Mouse (Mus musculus) testis, adult 2 months (tissue): Measurements from ENCODE around the gene Slc36a3. TPM values are rescaled to one million over a fixed set of nuclear protein-coding genes. Genes with fewer than 3 reads are reported as not detected.

Experiments used
- H3K27ac ChIP-seq: fragments of 200-500 bp; 2 replicates; pipeline ENCODE4 v1.5.1; 2012; ENCODE audit warnings: low read depth, low read length; ENCODE audit not compliant: control insufficient read depth, insufficient read depth
- H3K27me3 ChIP-seq: fragments of 200-500 bp; 2 replicates; pipeline ENCODE4 v1.6.1; 2012; ENCODE audit warnings: mild to moderate bottlenecking, low read length, moderate library complexity; ENCODE audit not compliant: control insufficient read depth, insufficient read depth
- H3K36me3 ChIP-seq: fragments of 200-500 bp; 2 replicates; pipeline ENCODE4 v1.6.1; 2012; ENCODE audit warnings: mild to moderate bottlenecking, low read length; ENCODE audit not compliant: control insufficient read depth, insufficient read depth
- H3K4me1 ChIP-seq: fragments of 200-500 bp; 2 replicates; pipeline ENCODE4 v1.6.1; 2012; ENCODE audit warnings: low read length; ENCODE audit not compliant: control insufficient read depth, insufficient read depth
- H3K4me3 ChIP-seq: fragments of 200-500 bp; 2 replicates; pipeline ENCODE4 v1.5.1; 2012; ENCODE audit warnings: low read depth, mild to moderate bottlenecking, low read length, moderate library complexity, mixed read lengths; ENCODE audit not compliant: control insufficient read depth
- CTCF ChIP-seq: fragments of 200-500 bp; IDR thresholded peaks from 2 replicates; pipeline ENCODE4 v1.5.1; 2012; ENCODE audit warnings: low read depth, mild to moderate bottlenecking, inconsistent platforms, low read length, moderate library complexity; ENCODE audit not compliant: control insufficient read depth, insufficient read depth, insufficient replicate concordance
- POLR2A ChIP-seq: fragments of 200-500 bp; IDR thresholded peaks from 2 replicates; pipeline ENCODE4 v1.6.1; 2012; ENCODE audit warnings: low read depth, mild to moderate bottlenecking, inconsistent platforms, low read length, moderate library complexity; ENCODE audit not compliant: control insufficient read depth
- polyA plus RNA-seq: library from polyadenylated mRNA; depleted of rRNA; stranded (reverse); fragments of >200 nt; gene quantifications from 2 replicates; pipeline ENCODE4 v1.2.3, GENCODE M21; 2012

Gene Slc36a3
- polyA plus RNA-seq, 1 experiment = 103 TPM

DNA sequence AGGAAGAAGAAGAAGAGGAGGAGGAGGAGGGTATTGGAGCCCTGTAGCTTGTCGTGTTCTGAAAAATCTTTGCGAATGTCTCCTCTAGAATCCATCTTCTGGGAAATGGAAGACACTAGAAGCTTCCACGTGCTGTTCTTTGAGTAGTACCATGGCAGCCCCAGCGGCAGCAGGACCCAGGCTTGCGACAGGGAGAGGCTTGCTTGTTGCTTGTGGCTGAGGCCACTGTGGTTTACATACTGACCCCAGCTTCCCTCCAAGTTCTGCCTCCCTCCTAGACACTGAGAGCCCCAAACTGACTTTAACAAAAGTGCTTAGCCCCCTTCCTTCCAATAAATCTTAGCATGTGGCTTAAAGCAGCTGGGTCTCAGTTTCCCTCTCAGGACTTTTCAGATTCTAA is 32.7 kb upstream of the Slc36a3 start:
- H3K4me3 ChIP-seq = no peak overlapping the region
- TF ChIP-seq CTCF (no peak), POLR2A (no peak)
- peaks cover 2% of the 10 kb centered on the region; the same call in 1 of the 2 replicates for H3K4me1 ChIP-seq
- no peaks in the 10 kb centered on the region for H3K27me3 ChIP-seq
- H3K36me3 ChIP-seq = no peaks in the 10 kb centered on the region
- H3K27ac ChIP-seq = no peak overlapping the region

DNA sequence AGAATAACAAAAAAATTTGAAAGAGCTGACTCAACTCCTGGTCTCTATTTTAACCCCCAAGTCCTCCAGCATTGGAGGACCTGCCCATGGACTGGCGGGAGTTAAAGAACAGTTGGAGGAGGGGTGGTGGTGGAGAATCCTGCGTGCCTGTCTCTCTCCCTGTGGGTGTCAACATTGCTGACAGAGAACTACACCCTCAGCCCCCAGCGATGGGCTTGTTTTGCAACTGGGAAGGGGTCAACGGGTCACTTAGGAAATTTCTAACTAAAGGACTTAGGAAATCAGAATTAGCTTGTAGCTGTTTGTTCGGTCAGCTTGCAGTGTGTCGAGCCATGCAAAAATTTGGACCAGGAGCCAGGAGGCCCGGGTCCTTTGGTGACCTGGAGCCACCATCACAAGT is 31.6 kb upstream of the Slc36a3 start:
- no peak overlapping the region for H3K4me3 ChIP-seq
- H3K27me3 ChIP-seq = no peaks in the 10 kb centered on the region
- H3K27ac ChIP-seq = no peak overlapping the region

DNA sequence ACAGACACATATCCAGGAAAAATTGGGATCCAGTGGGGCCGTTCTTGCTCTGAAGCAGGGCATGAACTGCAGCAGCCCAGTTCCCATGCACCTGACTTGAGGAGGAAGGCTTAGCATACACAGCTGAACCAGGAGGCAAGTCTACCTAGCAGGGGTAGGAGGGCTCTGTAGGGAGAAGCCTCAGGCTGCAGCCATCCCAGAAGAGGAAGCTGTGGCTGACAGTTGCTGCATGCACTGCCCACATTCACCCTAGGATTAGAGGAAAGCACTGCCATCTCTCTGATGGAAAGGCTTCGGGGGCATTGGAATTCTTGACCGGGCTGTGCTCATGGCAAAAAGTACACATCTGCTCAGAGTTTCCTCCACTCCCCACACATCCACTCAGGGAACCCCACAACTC is 28.3 kb upstream of the Slc36a3 start:
- Histone ChIP-seq H3K36me3 (no peaks in the 10 kb centered on the region), H3K27me3 (no peaks in the 10 kb centered on the region), H3K4me3 (no peak overlapping the region), H3K4me1 (no peaks in the 10 kb centered on the region), H3K27ac (no peak overlapping the region)
- TF ChIP-seq CTCF (no peak), POLR2A (no peak)

More for the DNA sequence above, 31.6 kb upstream of the Slc36a3 start:
- no peak for TF ChIP-seq CTCF
- TF ChIP-seq POLR2A = no peak
- H3K4me1 ChIP-seq = peaks cover 2% of the 10 kb centered on the region; the same call in 1 of the 2 replicates
- no peaks in the 10 kb centered on the region for H3K36me3 ChIP-seq

DNA sequence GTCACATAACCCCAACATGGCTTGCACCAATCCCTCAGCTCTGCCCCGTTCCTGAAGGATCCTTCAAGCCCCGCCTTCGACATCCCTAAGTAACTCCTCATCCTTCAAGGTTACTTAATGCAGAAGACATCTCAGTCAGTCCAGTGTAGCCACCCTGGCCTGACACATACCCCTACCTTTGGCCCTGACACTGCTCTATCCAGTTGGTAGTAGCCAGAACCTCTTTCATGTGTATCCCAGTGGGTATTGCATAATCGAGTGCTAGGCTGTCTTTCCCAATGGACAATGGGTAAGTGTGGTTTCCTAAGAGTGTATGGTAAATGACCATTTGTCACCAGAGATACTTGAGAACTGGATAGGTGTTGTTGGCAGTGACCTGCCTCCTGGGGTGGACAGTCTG is 27.3 kb upstream of the Slc36a3 start:
- Histone ChIP-seq H3K4me1 (no peaks in the 10 kb centered on the region), H3K4me3 (no peak overlapping the region), H3K27me3 (no peaks in the 10 kb centered on the region), H3K36me3 (no peaks in the 10 kb centered on the region), H3K27ac (no peak overlapping the region)
- TF ChIP-seq CTCF = no peak
- no peak for TF ChIP-seq POLR2A

DNA sequence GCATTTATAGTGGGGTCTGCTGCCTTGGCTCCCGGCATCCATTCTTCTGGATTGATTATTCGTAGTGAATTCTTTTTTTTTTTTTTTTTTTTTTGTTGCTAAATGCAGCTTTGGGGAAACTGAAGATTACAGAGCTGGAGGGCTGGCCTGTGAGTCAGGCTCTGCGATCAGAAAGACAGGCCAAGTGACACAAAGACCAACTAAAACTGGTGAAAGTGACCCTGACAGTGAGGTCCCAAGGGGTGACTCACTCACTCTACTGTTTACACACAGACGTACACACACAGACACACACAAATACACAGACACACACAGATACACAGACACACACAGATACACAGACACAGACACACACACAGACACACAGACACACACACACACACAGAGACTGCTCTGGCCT is 19.0 kb upstream of the Slc36a3 start:
- no peak for TF ChIP-seq CTCF
- no peak for TF ChIP-seq POLR2A
- no peak overlapping the region for H3K27ac ChIP-seq
- H3K27me3 ChIP-seq = no peaks in the 10 kb centered on the region
- no peaks in the 10 kb centered on the region for H3K36me3 ChIP-seq
- H3K4me3 ChIP-seq = no peak overlapping the region
- no peaks in the 10 kb centered on the region for H3K4me1 ChIP-seq

DNA sequence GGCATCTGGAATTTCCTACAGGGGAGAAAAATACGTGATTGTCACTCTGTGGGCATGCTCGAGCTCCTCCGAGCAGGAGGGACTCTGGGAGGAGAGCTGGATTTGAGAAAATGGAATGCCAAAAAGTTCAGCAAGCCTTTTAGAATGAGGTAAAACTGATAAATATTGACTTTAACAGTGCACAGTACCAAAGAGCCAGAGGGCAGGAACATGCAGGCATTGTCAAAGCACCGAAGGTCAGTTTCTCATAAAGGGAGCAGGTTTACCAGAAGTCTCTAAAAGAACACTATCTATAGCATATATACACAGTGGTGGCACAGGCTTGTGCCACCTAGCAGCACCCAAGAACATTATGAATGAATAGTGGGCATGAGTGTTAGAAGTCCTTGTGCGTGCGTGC is 17.4 kb upstream of the Slc36a3 start:
- no peak overlapping the region for H3K27ac ChIP-seq
- no peaks in the 10 kb centered on the region for H3K36me3 ChIP-seq
- no peaks in the 10 kb centered on the region for H3K4me1 ChIP-seq
- H3K4me3 ChIP-seq = no peak overlapping the region
- H3K27me3 ChIP-seq = no peaks in the 10 kb centered on the region
- TF ChIP-seq POLR2A = no peak
- no peak for TF ChIP-seq CTCF

DNA sequence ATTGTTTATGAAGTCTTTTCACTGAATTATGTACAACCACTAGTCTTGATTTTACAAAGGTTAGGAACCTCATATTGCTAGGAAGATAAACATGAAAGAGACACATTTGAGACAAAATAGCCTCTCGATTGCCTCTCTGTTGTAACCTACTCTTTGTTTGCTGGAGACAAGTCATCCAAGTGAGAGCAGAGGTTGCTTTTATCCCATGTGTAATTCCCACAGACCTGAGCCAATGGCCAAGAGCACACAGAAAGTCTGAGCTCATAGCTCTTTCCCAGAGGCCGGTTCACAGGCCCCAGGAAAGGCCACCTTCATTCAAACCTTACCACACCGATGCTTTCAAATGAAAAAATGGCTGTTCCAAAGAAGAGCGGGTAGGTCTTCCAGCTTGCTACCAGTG is 17.0 kb upstream of the Slc36a3 start:
- TF ChIP-seq CTCF (no peak), POLR2A (no peak)
- no peak overlapping the region for H3K27ac ChIP-seq
- H3K4me3 ChIP-seq = no peak overlapping the region
- H3K36me3 ChIP-seq = no peaks in the 10 kb centered on the region
- no peaks in the 10 kb centered on the region for H3K4me1 ChIP-seq
- no peaks in the 10 kb centered on the region for H3K27me3 ChIP-seq

DNA sequence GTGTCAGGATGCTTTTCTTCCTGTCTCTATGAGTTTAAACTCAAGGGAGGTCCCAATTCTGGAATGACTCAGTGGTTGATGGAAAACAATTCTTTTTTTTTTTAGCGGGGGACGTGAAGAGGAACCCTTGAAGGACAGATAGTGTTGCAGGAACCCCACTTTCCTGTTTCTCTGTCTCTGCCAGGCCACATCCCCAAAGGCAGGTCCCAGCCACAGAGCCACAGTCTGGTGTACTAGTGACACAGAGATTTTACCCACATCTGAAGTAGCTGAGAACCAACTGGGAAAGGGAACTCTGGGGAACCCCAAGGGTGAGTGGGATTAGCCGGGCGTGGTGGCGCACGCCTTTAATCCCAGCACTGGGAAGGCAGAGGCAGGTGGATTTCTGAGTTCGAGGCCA is 14.2 kb upstream of the Slc36a3 start:
- no peaks in the 10 kb centered on the region for H3K27me3 ChIP-seq
- H3K27ac ChIP-seq = no peak overlapping the region
- no peak overlapping the region for H3K4me3 ChIP-seq
- H3K4me1 ChIP-seq = no peaks in the 10 kb centered on the region
- TF ChIP-seq CTCF = no peak
- H3K36me3 ChIP-seq = no peaks in the 10 kb centered on the region
